Mouse (Mus musculus): ENCODE measurements around the gene Hivep2. TPM values are rescaled to one million over a fixed set of nuclear protein-coding genes. Genes with fewer than 3 reads are reported as not detected.

Gene Hivep2
- polyA plus RNA-seq, 1 experiment from 2014 or later, result 6.5 TPM

- Histone ChIP-seq H3K4me2 (replicated peaks) (no peak overlapping the region), H3K9ac (no peak overlapping the region), H3K36me3 (no peaks in the 10 kb centered on the region), H3K27ac (no peak overlapping the region), H3K9me3 (no peaks in the 10 kb centered on the region), H3K4me1 (no peaks in the 10 kb centered on the region), H3K27me3 (peaks cover 3% of the 10 kb centered on the region; the same call in 1 of the 2 replicates), H3K4me3 (no peak overlapping the region)
- WGBS, result 56% methylated on average over 4 of the region's 4 CpGs
- ATAC-seq (ENCODE audit: low FRiP score, low read depth), result no peak
These were observed 10.0 kb downstream of the Hivep2 start for GRCm38 (mm10) chr10:13975861-13976260.

- Histone ChIP-seq H3K36me3 (no peaks in the 10 kb centered on the region), H3K27me3 (peaks cover 3% of the 10 kb centered on the region; the same call in 1 of the 2 replicates), H3K4me2 (replicated peaks) (no peak overlapping the region), H3K9ac (no peak overlapping the region), H3K4me3 (no peak overlapping the region), H3K9me3 (no peaks in the 10 kb centered on the region), H3K4me1 (no peaks in the 10 kb centered on the region), H3K27ac (no peak overlapping the region)
- ATAC-seq (ENCODE audit: low FRiP score, low read depth), result no peak
- WGBS, result 24% methylated on average over 6 of the region's 6 CpGs
These were observed 10.4 kb downstream of the Hivep2 start for GRCm38 (mm10) chr10:13976267-13976666.

- no peak for ATAC-seq (ENCODE audit: low FRiP score, low read depth)
- H3K9ac ChIP-seq, result no peak overlapping the region
- no peaks in the 10 kb centered on the region; the same call in 1 of the 2 replicates for H3K27me3 ChIP-seq
- no peak overlapping the region for H3K27ac ChIP-seq
- H3K4me1 ChIP-seq, result peaks cover 10% of the 10 kb centered on the region
- 63% methylated on average over 6 of the region's 6 CpGs for WGBS
- peak overlapping the region; percentile 56 for H3K4me3 ChIP-seq
- peak overlapping the region; percentile 79 for H3K4me2 ChIP-seq (replicated peaks)
- no peaks in the 10 kb centered on the region for H3K36me3 ChIP-seq
- H3K9me3 ChIP-seq, result no peaks in the 10 kb centered on the region
These were observed 16.4 kb downstream of the Hivep2 start for GRCm38 (mm10) chr10:13982271-13982670.

- ATAC-seq (ENCODE audit: low FRiP score, low read depth), result peak; percentile 59
- no peaks in the 10 kb centered on the region for H3K9me3 ChIP-seq
- peak overlapping the region; percentile 56 for H3K4me3 ChIP-seq
- H3K9ac ChIP-seq, result peak overlapping the region; percentile 69
- no peaks in the 10 kb centered on the region for H3K36me3 ChIP-seq
- H3K4me1 ChIP-seq, result peaks cover 10% of the 10 kb centered on the region
- H3K27ac ChIP-seq, result peak overlapping the region; percentile 48; the same call in 1 of the 2 replicates
- no peaks in the 10 kb centered on the region; the same call in 1 of the 2 replicates for H3K27me3 ChIP-seq
- WGBS, result 3% methylated on average over 34 of the region's 34 CpGs
- H3K4me2 ChIP-seq (replicated peaks), result peak overlapping the region; percentile 79
These were observed 17.0 kb downstream of the Hivep2 start for GRCm38 (mm10) chr10:13982769-13983381.

GRCm38 (mm10) chr10:13983631-13984030 lies 17.8 kb downstream of the Hivep2 start:
- H3K27me3 ChIP-seq, result no peaks in the 10 kb centered on the region; the same call in 1 of the 2 replicates
- H3K9ac ChIP-seq, result no peak overlapping the region
- peaks cover 10% of the 10 kb centered on the region for H3K4me1 ChIP-seq
- H3K36me3 ChIP-seq, result no peaks in the 10 kb centered on the region
- no peak overlapping the region for H3K4me3 ChIP-seq
- no peaks in the 10 kb centered on the region for H3K9me3 ChIP-seq
- H3K4me2 ChIP-seq (replicated peaks), result no peak overlapping the region
- ATAC-seq (ENCODE audit: low FRiP score, low read depth), result no peak
- H3K27ac ChIP-seq, result no peak overlapping the region
- 82% methylated on average over 12 of the region's 12 CpGs for WGBS

GRCm38 (mm10) chr10:13984233-13984632 lies 18.4 kb downstream of the Hivep2 start:
- Histone ChIP-seq H3K9me3 (no peaks in the 10 kb centered on the region), H3K27ac (no peak overlapping the region), H3K27me3 (no peaks in the 10 kb centered on the region), H3K4me1 (peaks cover 10% of the 10 kb centered on the region), H3K36me3 (no peaks in the 10 kb centered on the region), H3K9ac (no peak overlapping the region), H3K4me2 (replicated peaks) (no peak overlapping the region), H3K4me3 (no peak overlapping the region)
- no peak for ATAC-seq (ENCODE audit: low FRiP score, low read depth)

- no peak overlapping the region for H3K27ac ChIP-seq
- peaks cover 10% of the 10 kb centered on the region for H3K4me1 ChIP-seq
- WGBS, result 96% methylated on average over 2 of the region's 2 CpGs
- no peaks in the 10 kb centered on the region for H3K36me3 ChIP-seq
- no peaks in the 10 kb centered on the region for H3K27me3 ChIP-seq
- H3K9me3 ChIP-seq, result no peaks in the 10 kb centered on the region
- H3K9ac ChIP-seq, result no peak overlapping the region
- H3K4me3 ChIP-seq, result no peak overlapping the region
- no peak overlapping the region for H3K4me2 ChIP-seq (replicated peaks)
- no peak for ATAC-seq (ENCODE audit: low FRiP score, low read depth)
These were observed 20.7 kb downstream of the Hivep2 start for GRCm38 (mm10) chr10:13986539-13986938.

GRCm38 (mm10) chr10:13987336-13987735 lies 21.5 kb downstream of the Hivep2 start:
- H3K36me3 ChIP-seq, result no peaks in the 10 kb centered on the region
- WGBS, result 75% methylated on average over 3 of the region's 3 CpGs

GRCm38 (mm10) chr10:13988280-13988679 lies 22.4 kb downstream of the Hivep2 start:
- no peak overlapping the region for H3K9ac ChIP-seq
- 0 out of 2 replicates have a peak, but pooled peaks cover 3% of the 10 kb centered on the region for H3K4me1 ChIP-seq
- no peak overlapping the region for H3K4me2 ChIP-seq (replicated peaks)
- H3K4me3 ChIP-seq, result no peak overlapping the region
- WGBS, result 59% methylated on average over 9 of the region's 9 CpGs
- no peaks in the 10 kb centered on the region for H3K27me3 ChIP-seq
- no peak overlapping the region for H3K27ac ChIP-seq
- ATAC-seq (ENCODE audit: low FRiP score, low read depth), result no peak
- H3K36me3 ChIP-seq, result no peaks in the 10 kb centered on the region
- H3K9me3 ChIP-seq, result no peaks in the 10 kb centered on the region

More at GRCm38 (mm10) chr10:13987336-13987735, 21.5 kb downstream of the Hivep2 start:
- H3K4me1 ChIP-seq, result peaks cover 10% of the 10 kb centered on the region
- no peaks in the 10 kb centered on the region for H3K27me3 ChIP-seq
- no peaks in the 10 kb centered on the region for H3K9me3 ChIP-seq
- no peak for ATAC-seq (ENCODE audit: low FRiP score, low read depth)
- no peak overlapping the region for H3K4me2 ChIP-seq (replicated peaks)
- H3K9ac ChIP-seq, result no peak overlapping the region
- H3K27ac ChIP-seq, result no peak overlapping the region
- no peak overlapping the region for H3K4me3 ChIP-seq

- H3K9me3 ChIP-seq, result no peaks in the 10 kb centered on the region
- no peak overlapping the region for H3K4me2 ChIP-seq (replicated peaks)
- 0 out of 2 replicates have a peak, but pooled peaks cover under 1% of the 10 kb centered on the region for H3K4me1 ChIP-seq
- no peaks in the 10 kb centered on the region for H3K36me3 ChIP-seq
- H3K27me3 ChIP-seq, result no peaks in the 10 kb centered on the region
- no peak overlapping the region for H3K9ac ChIP-seq
- WGBS, result 87% methylated on average over 4 of the region's 4 CpGs
- no peak overlapping the region for H3K27ac ChIP-seq
- no peak overlapping the region for H3K4me3 ChIP-seq
- no peak for ATAC-seq (ENCODE audit: low FRiP score, low read depth)
These were observed 22.9 kb downstream of the Hivep2 start for GRCm38 (mm10) chr10:13988757-13989156.

GRCm38 (mm10) chr10:13990842-13991241 lies 25.0 kb downstream of the Hivep2 start:
- Histone ChIP-seq H3K4me2 (replicated peaks) (no peak overlapping the region), H3K27me3 (no peaks in the 10 kb centered on the region), H3K36me3 (no peaks in the 10 kb centered on the region), H3K4me1 (no peaks in the 10 kb centered on the region), H3K9me3 (no peaks in the 10 kb centered on the region), H3K4me3 (no peak overlapping the region), H3K27ac (no peak overlapping the region), H3K9ac (no peak overlapping the region)
- 90% methylated on average over 2 of the region's 2 CpGs for WGBS
- ATAC-seq (ENCODE audit: low FRiP score, low read depth), result no peak

GRCm38 (mm10) chr10:13993411-13993810 lies 27.5 kb downstream of the Hivep2 start:
- H3K27ac ChIP-seq, result no peak overlapping the region
- no peak for ATAC-seq (ENCODE audit: low FRiP score, low read depth)
- H3K9ac ChIP-seq, result no peak overlapping the region
- H3K9me3 ChIP-seq, result no peaks in the 10 kb centered on the region
- H3K36me3 ChIP-seq, result no peaks in the 10 kb centered on the region
- H3K4me2 ChIP-seq (replicated peaks), result no peak overlapping the region
- WGBS, result 81% methylated on average over 6 of the region's 6 CpGs
- H3K4me3 ChIP-seq, result no peak overlapping the region
- H3K27me3 ChIP-seq, result no peaks in the 10 kb centered on the region
- H3K4me1 ChIP-seq, result no peaks in the 10 kb centered on the region

- H3K4me1 ChIP-seq, result no peaks in the 10 kb centered on the region
- 84% methylated on average over 4 of the region's 4 CpGs for WGBS
- H3K4me3 ChIP-seq, result no peak overlapping the region
- H3K9me3 ChIP-seq, result no peaks in the 10 kb centered on the region
- no peaks in the 10 kb centered on the region for H3K27me3 ChIP-seq
- ATAC-seq (ENCODE audit: low FRiP score, low read depth), result no peak
- H3K9ac ChIP-seq, result no peak overlapping the region
- H3K36me3 ChIP-seq, result no peaks in the 10 kb centered on the region
- H3K4me2 ChIP-seq (replicated peaks), result no peak overlapping the region
- H3K27ac ChIP-seq, result no peak overlapping the region
These were observed 31.5 kb downstream of the Hivep2 start for GRCm38 (mm10) chr10:13997336-13997735.

All from limb, embryonic 13.5 days (tissue).